Mouse (Mus musculus): Measurements from ENCODE around the gene Cdan1.

DNA sequence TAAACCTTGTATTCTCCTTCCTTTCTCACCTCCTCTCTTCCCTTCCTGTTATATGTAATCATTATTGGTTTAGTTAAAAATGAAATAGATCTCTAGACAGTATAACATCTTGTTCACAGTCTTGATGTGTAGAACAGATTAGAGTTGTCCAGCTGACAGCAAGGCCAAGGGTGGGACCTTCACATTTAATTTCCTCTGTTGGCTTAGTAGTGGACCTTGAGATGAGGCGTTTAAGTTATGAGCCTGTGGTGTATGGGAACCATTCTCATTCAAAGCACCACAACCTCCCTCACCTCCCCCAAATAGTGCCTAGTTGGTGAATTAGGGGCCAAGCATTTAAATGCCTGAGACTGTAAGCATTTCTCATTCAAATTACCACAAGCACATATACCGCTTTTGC, 182.5 kb downstream of the Cdan1 start:
- TF ChIP-seq CTCF (IDR thresholded peaks at IDR 0.05; ENCODE audit: low read depth) (no peak), EP300 (IDR thresholded peaks at IDR 0.05; ENCODE audit: low read depth) (no peak)
